Mouse (Mus musculus) E14TG2a.4 (cell line): ENCODE results near the gene Zic4.
A peak's percentile ranks its signal among the peaks of the same experiment; 100 is the strongest.

Source experiments
- H3K27me3 ChIP-seq: 2 replicates; pipeline ENCODE4 v1.6.1; 2014; ENCODE audit warnings: low read length, control low read depth; ENCODE audit not compliant: insufficient read depth
- H3K36me3 ChIP-seq: 2 replicates; pipeline ENCODE4 v1.6.1; 2014; ENCODE audit warnings: low read length, control low read depth; ENCODE audit not compliant: insufficient read depth
- H3K4me1 ChIP-seq: replicated peaks from 2 replicates; pipeline ENCODE4 v1.6.1; 2014; ENCODE audit warnings: low read depth, low read length, control low read depth
- H3K4me3 ChIP-seq: replicated peaks from 2 replicates; pipeline ENCODE4 v1.5.1; 2014; ENCODE audit warnings: mild to moderate bottlenecking, low read length
- H3K9me3 ChIP-seq: 2 replicates; pipeline ENCODE4 v1.6.1; 2014; ENCODE audit warnings: low read length, control low read depth
- CTCF ChIP-seq: conservative IDR thresholded peaks from 2 replicates; pipeline ENCODE4 v1.5.1; 2014; ENCODE audit warnings: low read length
- NANOG ChIP-seq: IDR thresholded peaks from 2 replicates; pipeline ENCODE4 v1.6.1; 2014; ENCODE audit warnings: borderline replicate concordance, low read length, mixed read lengths
- POU5F1 ChIP-seq: IDR thresholded peaks from 2 replicates; pipeline ENCODE4 v1.6.1; 2014; ENCODE audit warnings: low read length, borderline replicate concordance

The Zic4 gene

DNA sequence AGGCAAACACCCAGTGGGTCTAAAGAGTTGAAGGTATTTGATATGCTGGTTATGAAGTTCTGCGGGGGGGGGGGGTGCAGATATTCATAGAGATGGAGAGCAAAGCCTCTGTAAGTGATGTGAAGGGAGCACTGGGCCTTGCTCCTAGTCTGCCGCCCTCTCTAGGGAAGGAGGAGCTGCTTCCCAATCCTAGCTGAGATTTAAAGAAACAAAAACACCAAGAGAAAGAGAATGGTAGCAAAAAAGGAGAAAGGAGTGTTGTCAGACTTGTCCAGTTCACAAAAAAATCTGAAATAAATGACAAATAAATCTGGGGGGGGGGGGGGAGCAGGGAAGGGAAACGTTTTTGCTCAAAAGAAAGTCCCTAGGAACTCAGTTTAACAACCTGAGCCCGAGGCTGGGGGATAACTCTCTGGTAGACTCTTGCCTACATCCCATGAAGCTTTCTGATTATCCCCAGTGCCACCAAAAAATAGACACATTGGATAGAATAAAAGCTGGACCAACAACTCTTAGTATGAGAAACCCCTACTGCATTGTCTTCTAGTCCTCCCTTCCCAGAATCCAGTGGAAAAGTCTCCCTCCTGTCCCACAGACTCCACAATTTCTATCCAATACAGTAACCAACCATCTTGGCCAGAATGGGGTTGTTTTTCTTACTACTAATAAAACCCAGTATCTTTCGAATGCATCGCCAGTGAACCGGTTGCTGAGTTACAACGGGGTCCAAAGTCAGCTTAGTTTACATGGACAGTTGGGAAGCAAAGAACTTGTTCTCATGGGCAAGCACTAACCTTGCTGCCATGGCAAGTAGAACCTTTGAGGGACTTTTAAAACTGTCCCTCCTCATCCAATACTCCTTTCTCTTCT lies 23.6 kb downstream of the Zic4 start:
- H3K27me3 ChIP-seq, result peaks cover 88% of the 10 kb centered on the region
- H3K4me3 ChIP-seq, result no peak overlapping the region
- H3K4me1 ChIP-seq, result peaks cover 17% of the 10 kb centered on the region
- no peaks in the 10 kb centered on the region for H3K36me3 ChIP-seq
- peaks cover 64% of the 10 kb centered on the region for H3K9me3 ChIP-seq
- no peak for TF ChIP-seq POU5F1
- TF ChIP-seq NANOG, result no peak
- TF ChIP-seq CTCF, result no peak

DNA sequence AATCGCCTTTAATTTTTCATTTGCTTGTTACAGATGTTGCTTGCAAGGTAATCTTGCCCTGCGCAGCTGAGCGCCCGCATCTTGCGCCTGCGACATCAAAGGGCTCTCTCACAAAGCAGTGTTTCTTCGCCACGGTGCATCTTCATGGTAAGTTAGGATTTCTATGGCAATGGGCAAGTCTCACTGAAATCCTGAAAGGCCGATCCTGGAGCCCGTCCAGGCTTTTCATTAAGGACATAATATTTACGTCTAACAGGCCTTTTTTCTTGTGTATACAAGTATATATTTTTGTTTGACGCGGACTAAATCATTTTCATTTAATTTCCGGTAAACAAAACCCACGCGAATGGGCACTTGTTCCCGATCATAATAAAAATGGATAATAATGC lies 24.3 kb downstream of the Zic4 start:
- no peaks in the 10 kb centered on the region for H3K36me3 ChIP-seq
- peaks cover 15% of the 10 kb centered on the region for H3K4me1 ChIP-seq
- no peak for TF ChIP-seq NANOG
- TF ChIP-seq POU5F1, result no peak
- no peak for TF ChIP-seq CTCF
- H3K4me3 ChIP-seq, result no peak overlapping the region
- H3K9me3 ChIP-seq, result peaks cover 65% of the 10 kb centered on the region
- H3K27me3 ChIP-seq, result peaks cover 84% of the 10 kb centered on the region

DNA sequence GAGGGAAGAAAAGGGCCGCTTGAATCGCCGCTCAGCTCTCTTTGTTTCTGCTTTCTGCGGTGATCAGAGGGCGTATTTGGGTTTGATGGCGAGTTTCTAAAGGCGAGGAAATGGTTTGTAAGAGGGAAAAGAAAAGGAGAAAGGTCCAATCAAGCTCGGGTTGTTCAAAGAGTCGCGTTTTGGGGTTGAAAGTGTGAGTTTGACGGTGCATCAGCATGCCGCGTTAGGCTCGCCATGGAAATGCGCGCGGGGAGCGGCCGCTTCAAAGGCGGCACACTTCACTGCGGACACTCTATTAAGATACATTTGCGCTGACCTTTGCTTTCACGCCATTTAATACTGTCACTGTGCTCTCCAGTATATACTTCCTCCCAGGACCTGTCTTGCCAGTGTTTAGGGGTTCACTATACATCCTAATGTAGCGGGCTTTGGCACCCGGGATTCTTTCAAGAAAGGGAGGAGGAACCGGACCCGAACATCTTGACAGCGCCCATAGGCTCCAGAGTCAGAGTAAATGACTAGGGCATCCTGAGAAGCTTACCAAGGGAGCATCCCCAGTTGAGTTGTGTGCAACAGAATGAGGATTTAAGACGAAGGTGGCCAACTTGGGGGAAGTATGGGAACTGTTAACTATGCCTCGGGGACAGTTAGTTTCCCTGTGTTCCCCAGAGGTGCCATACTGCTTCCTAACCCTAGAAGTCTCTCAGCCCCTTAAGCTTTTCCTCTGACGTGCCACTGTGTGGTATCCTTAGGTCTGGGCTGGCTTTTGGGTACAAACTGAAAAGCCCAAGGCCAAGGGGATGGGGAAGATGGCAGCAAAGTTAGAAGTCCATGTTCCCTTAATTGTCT lies 24.9 kb downstream of the Zic4 start:
- TF ChIP-seq POU5F1 (no peak), NANOG (peak; percentile 48; the same call in 1 of the 2 replicates), CTCF (no peak)
- peaks cover 15% of the 10 kb centered on the region for H3K4me1 ChIP-seq
- H3K36me3 ChIP-seq, result no peaks in the 10 kb centered on the region
- H3K27me3 ChIP-seq, result peaks cover 83% of the 10 kb centered on the region
- H3K9me3 ChIP-seq, result peaks cover 65% of the 10 kb centered on the region
- H3K4me3 ChIP-seq, result no peak overlapping the region

DNA sequence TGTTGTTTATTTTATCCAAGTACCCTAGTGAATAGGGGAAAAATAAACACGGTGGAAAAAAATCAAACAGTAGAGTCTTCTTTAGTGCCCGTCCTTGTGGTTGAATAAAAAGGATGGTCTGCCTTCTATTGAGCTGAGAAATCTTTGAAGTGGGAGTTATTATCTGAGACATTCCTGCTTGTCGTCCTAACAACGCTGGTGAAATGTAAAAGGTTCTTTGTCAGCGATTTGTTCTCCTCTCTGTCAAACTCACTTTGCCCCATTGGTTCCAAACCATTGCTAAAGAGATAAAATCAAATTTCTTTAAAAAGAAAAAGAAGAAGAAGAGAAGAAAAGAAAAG lies 25.5 kb downstream of the Zic4 start:
- H3K27me3 ChIP-seq, result peaks cover 77% of the 10 kb centered on the region
- H3K4me1 ChIP-seq, result peaks cover 12% of the 10 kb centered on the region
- H3K36me3 ChIP-seq, result no peaks in the 10 kb centered on the region
- no peak overlapping the region for H3K4me3 ChIP-seq
- H3K9me3 ChIP-seq, result peaks cover 65% of the 10 kb centered on the region
- TF ChIP-seq NANOG, result no peak
- TF ChIP-seq POU5F1, result no peak
- no peak for TF ChIP-seq CTCF

GRCm38 (mm10) chr9:91388173-91388572 lies 26.0 kb downstream of the Zic4 start:
- Histone ChIP-seq H3K4me1 (peaks cover 10% of the 10 kb centered on the region), H3K9me3 (peaks cover 65% of the 10 kb centered on the region), H3K27me3 (peaks cover 73% of the 10 kb centered on the region), H3K36me3 (no peaks in the 10 kb centered on the region), H3K4me3 (no peak overlapping the region)
- no peak for TF ChIP-seq NANOG

GRCm38 (mm10) chr9:91393376-91394068 lies 31.3 kb downstream of the Zic4 start:
- Histone ChIP-seq H3K9me3 (peaks cover 24% of the 10 kb centered on the region), H3K4me1 (no peaks in the 10 kb centered on the region), H3K27me3 (peaks cover 60% of the 10 kb centered on the region), H3K4me3 (no peak overlapping the region), H3K36me3 (no peaks in the 10 kb centered on the region)
- TF ChIP-seq POU5F1, result no peak
- no peak for TF ChIP-seq NANOG
- TF ChIP-seq CTCF, result no peak

DNA sequence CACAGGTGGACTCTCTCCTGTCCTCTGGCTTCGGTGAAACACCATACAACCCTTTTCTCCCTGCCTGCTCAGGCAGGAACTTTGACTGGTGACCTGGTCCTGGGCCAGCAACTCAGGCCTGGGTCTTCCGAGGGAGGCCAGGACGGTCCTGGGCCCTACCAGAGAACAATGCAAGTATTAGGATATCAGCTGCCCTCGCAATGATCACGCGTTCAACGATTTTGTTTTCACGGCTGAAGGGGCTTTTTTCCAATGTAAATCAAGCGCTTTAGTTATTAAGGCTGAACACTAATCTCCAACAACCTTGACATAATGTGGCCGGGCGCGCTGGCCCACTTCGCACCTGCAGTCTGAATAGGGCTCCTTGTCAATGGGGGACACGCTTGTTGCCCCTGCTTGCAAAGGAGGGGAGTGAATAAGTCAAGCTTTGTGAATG lies 32.0 kb downstream of the Zic4 start:
- Histone ChIP-seq H3K36me3 (no peaks in the 10 kb centered on the region), H3K4me3 (no peak overlapping the region), H3K9me3 (peaks cover 17% of the 10 kb centered on the region), H3K4me1 (no peaks in the 10 kb centered on the region), H3K27me3 (peaks cover 58% of the 10 kb centered on the region)
- TF ChIP-seq NANOG (no peak), POU5F1 (no peak), CTCF (no peak)
